Mouse (Mus musculus) layer of hippocampus, postnatal 25 days (tissue): Measurements from ENCODE around the gene Lpgat1. TPM values are rescaled to one million over a fixed set of nuclear protein-coding genes. Genes with fewer than 3 reads are reported as not detected.

Source experiments
- DNase-seq, 2 experiments: peaks; one replicate each; pipeline ENCODE4 v3.0.0; 2022; ENCODE audit warnings: mixed read lengths in 2 of 2, low spot score in 1 of 2; ENCODE audit errors: extremely low spot score in 1 of 2
- total RNA-seq, 2 experiments: library from RNA; stranded (reverse); gene quantifications; 2 replicates each; pipeline ENCODE4 v1.2.3; 2021

Lpgat1 gene
- total RNA-seq, 2 experiments from 2014 or later: 114 to 120 TPM

DNA sequence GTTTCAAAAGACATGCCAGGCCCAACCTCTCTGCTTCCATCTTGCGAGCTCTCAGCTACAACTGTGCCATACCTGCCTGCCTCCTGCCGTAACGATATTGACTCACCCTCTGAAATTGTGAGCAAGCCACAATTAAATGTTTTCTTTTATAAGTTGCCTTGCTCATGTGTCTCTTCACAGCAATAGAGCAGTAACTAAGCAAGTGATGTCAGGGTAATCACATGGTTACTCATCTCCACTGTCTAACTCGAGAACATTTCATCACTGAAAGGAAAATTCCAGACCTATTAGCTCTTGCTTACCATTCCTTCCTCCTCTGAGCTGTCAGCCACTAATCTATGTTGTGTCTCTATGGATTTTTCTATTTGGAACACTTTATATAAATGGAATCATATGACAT is 15.0 kb downstream of the Lpgat1 start:
- no peak for DNase-seq

DNA sequence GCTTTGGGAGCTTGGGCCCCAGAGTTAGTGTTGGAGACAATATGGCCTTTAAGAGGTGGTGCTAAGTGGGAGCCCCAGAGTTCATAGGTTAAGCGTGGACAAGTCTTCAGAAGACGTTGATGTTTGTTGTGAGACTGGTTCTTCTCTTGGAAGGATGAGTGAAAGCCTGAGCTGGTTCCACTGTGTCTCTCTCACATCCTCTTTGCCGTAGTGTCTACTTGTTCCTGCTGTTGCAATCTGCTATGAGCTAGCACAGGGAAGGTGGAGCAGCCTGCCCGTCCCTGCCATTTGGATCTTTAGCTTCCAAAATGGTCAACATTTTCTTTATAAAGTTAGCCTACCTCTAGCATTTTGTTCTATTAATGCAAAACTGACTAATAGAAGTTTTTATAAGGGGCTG is 16.2 kb downstream of the Lpgat1 start:
- no peak for DNase-seq

DNA sequence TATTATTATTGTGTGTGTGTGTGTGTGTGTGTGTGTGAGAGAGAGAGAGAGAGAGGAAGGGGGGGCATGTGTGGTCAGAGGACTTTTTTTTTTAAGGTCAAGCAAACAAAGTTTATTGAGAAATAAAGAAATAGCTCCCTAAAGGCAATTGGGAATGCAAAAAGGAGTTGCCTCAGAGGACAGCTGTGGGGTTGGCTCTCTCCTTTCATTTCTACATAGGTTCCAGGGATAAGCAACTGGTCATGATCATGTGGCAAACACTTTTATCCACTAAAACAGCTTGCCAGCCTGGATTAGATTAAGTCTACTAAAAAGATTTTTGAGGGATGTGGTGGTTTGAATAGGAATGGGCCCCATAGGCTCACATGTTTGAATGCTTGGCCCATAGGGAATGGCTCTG is 18.8 kb downstream of the Lpgat1 start:
- no peak for DNase-seq

DNA sequence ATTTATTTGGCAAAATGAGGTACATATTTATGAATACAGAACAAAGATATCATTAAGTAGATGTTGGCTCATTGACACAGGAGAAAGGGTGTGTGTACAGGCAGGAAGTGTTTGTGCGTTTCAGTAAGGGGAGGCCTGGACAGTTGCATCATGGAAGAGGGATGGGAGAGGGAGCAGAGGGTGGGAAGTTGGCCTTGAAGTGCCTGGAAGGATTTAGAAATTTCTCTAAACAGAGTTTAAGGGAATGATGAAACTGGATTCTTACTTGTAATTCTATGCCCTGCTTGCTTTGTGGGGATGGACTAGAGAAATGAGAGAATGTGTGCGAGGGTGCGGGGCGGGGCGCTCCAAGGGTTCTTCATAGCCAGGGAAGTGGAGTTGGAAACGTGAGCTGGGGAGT is 20.2 kb downstream of the Lpgat1 start:
- DNase-seq: no peak

DNA sequence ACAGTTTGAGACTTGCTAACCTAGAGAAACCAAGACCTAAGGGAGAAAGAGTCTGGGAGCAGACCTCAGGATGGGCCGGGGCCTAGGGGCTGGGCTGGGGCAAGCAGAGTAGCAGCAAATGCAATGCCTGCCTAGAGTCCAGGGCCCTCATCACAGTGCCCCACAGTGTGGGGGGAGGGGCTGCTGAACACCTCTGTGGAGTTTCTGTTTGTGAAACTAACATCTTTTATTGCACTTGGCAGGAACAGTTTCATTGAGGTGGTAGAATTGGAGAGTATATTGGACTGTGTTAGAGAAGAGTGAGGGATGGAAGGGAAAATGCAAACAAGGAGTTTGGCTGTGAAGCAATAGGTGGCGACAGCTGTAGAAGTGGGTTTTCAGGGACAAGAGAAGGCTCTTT is 21.1 kb downstream of the Lpgat1 start:
- no peak for DNase-seq

DNA sequence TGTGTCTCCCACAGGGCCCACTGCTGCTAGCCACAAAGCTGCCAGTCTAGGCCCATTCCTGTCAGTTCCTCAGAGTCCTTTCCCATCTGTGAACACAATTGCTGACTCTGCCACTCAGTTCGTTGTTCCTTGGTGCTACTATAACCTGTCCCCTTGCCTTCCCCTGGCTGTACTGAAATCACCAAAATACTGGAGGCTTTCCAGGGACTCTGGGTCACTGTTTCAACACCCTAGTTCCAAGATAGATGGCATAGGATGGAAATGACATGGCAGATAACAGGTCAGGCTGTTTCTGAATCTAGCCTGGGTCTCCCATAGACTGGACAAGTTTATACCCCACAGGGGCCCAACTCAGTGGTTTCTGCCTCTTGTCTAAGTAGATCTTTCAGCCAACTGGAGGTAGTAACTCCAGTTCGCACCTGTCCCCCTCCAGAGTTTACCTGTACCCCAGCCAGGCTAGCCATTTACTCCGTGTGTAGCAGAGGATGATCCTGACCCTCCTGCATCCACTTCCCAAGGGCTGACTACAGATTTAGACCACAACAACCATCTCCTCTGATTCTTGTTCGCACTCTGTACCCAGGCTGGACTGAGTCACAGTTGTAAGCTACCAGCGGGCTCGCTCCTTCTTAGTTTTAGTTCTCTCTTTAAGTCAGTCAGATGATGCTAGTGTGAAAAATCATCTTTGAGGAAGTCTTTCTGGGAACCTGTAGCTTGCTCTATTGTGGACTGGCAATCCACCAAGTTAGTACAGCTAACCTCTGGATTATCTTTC is 23.1 kb downstream of the Lpgat1 start:
- no peak for DNase-seq

DNA sequence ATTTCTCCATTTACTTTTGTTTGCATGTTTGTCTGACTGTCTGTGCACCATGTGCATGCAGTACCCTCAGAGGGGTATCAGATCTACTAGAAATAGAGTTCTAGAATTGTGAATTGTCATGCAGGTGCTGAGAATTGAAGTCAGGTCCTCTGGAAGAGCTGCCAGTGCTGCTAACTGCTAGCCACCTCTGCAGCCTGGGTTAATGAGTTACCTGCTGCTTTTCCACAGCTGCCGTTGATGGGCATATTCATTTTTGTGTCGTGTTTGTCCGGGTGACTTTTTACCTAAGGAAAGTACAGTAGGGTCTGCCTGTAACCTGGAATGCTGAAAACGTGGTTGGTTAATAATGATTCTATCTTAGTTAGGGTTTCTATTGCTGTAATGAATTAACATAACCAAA is 24.0 kb downstream of the Lpgat1 start:
- no peak for DNase-seq

DNA sequence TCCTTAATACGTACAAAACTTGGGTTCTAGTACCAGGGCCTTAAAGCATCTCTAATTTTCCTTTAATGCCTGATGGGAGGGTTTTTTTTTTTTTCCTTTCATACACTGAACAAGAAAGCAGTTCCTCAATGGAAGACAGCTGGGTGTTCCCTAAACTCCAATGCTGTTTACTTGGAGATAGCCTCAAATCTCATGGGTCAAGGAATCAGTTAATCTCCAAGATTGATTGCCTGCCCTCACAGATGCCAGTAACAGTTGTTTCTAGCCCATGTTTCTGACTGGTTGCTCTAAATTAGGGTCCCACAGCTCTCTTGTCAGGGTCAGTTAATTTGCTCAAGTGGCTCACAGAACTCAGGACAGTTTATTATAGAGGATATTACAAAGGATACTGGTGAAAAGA is 30.8 kb downstream of the Lpgat1 start:
- no peak for DNase-seq

DNA sequence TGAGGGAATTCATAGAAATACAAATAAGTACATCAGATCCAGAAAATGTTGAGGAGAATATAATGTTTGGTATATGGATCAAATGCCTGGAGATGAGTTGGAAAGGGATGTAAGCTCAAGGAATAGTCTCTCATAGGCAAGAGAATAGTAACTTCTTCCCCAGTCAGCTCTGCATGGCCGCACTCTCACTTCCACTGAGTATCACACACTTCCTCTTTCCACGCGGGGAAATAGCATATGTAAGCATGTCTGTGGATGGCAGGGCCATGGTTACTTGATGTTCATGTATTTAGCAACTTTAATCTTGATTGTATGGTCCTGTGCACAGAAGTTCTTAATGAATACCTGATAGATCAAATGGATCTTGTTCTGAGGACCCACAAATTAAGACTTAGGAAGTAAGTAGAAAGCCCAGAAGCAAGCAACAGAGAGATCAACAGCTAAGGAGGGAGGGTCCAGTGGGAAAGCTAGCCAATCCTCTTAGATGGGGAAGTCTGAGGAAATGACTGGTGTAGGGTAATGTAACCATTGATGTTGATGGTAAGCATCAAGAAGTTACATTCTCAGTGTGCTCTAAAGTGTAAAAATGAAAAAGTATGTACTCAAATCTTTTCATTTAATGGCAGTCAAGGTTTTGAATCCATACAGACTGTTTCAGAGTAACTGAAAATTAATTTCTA is 39.0 kb downstream of the Lpgat1 start:
- no peak for DNase-seq

DNA sequence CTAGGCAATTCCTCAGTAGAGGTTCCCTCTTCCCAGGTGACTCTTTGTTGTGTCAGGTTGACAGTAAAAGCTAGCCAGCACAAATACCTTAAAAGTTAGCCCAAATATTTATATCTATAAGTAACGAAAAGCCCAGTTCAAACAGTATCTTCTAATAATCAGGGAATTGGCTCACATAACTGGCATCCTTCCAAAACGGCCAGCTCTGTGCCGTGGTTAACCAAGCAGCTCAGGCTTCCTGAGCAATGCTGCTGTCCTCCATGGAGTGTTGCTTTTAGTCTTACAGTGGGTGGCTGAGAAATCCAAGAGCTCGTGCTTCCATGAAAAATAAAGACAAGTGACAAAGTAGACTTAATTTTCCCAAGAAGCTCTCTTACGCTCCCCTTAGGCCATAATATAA is 56.5 kb downstream of the Lpgat1 start:
- no peak for DNase-seq

DNA sequence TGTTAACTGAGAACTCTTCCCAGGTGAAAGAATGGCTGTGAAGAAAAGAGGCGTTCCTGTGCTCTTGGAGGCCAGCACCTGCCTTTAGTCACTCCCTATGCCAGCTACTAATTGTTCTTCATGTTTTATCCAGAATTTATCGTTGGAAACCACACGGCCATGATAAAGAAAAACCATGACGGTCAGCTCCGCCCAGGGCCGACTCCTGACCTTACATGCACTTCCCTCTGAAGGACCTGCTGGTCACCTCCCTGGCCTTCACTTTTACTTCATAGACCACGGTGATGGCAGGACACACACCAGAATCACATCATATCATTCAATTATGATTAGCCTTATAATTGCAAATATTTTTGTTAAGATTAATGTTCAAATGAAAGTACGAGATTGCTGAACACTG is 57.5 kb downstream of the Lpgat1 start:
- DNase-seq: no peak

DNA sequence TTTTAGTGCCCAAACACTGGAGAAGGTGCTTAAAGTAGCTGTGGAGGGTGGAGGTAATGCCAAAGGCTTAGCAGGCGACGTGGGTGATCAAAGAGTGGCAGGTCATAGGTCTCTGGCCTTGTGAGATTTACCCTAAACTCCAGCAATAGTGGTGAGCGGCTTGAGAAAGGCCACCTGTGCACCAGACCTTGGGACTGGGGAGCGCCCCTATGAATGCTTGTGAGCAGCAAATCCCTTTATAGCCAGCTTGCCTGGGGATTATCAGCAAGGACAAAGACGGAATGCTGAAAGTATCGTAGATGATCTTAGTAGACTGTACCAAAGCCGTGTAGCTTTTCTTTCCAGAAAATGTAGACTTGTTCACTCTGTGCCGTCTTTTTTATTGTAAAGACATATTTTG is 59.9 kb downstream of the Lpgat1 start:
- no peak for DNase-seq

DNA sequence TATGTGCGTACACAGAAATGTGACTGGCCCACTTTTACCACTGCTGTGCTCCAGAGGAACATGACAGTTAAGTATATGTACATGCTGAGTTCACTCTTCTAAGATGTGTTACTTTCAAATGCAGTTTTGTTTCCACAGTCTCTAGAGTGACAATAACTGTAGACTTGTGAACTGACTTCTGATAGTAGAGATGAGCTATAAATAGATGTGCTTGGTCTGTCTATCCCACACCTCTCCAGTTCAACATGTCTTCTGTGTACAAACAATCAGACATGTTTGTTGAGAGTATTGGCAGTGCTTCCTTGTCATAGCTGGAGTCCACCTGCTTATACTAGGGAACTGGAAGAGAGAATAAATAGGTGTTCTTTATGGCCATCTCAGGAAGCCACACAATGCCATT is 62.8 kb downstream of the Lpgat1 start:
- no peak for DNase-seq

DNA sequence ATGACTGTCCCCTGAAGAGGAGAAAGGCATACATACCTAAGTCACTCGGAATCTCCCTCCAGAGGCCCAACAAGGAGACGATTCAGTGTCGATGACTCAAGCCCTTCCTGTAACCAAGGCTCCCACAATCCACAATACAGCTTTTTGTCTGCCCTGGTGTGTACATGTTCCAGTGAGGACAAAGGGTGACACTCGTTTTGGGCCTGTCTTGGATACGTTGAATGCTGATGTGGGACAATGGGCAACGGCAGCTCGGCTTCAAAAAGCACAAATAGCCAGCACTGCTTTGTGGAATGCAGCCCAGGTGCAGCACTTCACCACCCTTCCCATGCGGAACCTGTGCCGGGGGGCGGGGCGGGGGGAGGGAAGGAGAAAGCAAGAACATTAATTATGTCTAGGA is 67.5 kb downstream of the Lpgat1 start:
- DNase-seq: no peak

DNA sequence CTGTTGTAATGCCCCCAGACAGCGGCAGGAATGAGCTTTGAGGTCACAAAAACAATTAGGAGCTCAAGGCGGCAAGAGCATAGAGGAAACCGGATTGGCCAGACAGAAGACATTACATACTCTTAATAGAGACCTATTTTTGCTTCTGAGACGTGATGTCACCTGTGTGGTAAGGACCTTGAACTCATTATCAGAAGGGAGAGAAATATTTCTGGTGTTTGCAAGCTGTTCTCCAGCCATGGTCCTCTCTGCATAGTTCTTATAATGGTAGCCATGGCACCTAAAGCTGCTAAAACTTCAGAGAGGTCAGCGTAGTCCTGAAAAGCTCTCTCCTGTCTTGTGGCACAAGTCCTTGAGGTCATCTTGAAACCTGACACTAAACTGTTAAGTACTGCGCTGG is 68.6 kb downstream of the Lpgat1 start:
- DNase-seq: no peak

DNA sequence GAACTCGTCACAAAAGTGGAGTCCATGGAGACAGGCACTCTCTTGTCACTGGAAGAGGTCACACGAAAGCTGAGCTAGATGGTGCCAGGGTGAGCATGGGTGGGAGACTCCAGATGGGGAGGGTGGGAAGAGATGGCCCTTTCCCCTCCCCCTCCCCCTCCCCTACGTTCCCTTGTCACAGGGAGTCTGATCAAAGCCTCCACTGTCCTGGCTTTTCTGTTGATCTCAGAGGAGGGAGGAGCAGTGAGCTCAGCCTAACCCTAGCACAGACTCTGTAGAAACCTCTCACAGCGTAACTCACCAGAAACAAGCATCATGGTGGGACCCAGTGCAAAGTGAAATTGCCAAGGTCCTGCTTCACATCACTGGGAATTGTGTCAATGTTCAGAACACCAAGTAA is 69.7 kb downstream of the Lpgat1 start:
- DNase-seq: no peak

DNA sequence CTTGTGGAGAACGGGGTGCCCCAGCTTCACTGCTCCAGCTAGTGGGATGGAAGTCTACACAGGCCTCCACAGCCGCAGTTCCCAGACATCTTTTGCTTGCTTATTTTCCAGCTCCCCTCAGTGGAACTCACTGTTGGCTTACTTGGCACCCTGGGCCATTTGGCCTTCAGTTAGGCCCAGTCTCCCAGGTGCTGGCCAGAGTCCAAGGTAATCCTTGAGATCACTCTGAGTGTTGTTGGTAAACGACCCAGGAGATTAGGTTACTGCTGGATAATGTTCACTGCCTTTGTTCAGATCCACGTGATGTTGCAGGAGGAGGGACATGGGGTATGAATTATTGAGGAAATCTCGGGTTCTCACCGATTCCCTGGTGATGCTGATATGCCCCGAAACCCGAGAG is 75.4 kb downstream of the Lpgat1 start:
- DNase-seq: no peak

DNA sequence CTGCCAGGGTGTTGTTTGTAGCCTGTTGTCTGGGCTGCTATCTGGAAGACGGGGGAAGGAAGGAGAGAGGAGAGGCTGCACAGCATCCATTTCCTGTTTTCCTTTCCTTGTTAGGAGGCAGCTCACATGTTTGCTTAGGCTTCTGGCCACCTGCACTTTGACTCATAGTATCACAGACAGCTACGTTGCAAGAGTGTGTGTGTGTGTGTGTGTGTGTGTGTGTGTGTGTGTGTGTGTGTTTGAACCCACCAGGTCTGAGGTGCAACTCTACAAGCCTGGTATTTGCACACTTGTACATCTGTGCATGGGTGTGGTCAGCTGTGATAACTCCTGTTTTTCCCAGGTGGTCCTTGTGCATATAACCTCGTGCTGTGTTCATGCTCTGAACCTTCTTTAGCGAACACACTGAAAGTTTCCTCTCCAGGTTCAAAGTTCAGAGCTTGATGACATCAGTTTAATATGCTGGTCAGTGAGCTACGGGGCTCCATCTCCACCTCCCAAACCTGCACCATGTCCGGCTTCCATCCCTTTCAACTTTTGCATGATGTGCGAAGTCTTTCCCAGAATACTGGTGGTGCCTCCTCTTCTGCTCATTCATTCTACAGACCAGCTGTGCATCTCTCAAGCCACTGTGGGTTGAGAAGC is 76.4 kb downstream of the Lpgat1 start:
- DNase-seq: no peak

DNA sequence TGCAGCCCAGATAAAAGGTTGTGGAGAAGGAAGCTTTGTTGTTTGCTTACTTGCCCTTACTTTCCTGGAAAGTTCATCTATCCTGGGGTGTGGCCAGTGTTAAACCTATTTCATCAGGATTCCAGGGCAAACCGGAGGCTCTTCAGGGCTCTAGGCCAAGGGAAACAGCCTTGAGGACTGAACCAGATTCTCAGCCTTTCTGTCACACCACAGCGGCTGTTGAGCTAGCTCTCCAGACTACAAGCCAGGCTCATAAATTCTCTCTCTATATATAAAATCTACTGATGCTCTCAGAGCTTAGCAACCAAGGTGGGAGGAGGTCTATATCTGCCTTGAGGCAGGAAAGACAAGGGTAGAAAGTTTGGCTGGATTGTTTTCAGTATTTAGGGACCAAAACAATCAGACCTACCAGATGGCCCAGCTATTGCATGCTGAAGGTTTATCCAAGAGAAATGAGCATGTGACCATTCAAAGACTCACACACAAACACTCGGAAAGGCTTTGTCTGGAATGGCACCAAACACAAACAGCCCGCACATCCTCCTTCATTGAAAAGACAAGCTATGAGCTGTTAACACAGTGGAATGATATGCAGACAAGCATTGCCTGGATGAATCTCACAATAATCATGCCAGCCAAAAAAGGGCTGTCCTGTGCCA is 78.7 kb downstream of the Lpgat1 start:
- DNase-seq: no peak

DNA sequence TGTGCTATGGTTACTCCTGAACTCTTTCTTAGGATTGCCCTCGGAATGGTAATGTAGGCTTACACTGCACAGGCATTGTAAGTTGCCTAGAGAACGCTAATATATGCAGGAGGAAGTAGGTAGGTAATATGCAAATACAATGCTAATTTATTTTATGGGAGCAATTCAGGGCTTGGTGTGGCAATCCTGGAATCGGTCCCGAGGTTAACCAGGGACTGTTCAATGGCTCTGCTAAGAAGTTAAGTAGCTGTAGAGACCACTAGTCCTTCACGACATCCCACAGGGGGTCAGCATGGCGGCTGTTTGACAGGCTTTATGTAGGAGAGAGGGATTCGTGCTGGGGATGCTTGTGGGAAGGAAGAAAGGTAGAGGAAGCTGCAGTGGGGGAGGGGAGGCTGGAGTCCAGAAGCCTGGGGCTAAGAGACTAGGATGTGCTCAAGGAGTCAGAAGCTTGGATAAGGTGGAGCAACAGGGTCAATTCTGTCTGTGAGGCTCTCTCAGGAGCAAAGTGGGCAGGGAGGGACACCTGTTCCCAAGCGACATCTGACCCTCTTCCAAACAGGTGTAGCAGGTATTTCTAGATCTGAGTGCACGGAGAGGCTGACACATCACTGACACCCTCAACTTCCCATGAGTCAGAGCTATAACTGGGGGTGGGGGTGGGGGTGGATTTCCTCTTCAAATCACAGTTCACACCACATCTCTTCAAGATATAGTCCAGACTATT is 84.6 kb downstream of the Lpgat1 start:
- DNase-seq: no peak
